Mouse (Mus musculus) adrenal gland (tissue): ENCODE data around the gene Tmem86a.

Experiments
- intact Hi-C: fragments of 180-260 bp; cut with DNase I; formaldehyde crosslinking; loops from one replicate; pipeline ENCODE4 v1.15.1; 2025
- microRNA-seq, 2 experiments: library from miRNA; unstranded; fragments of <30 nt; microRNA quantifications; one replicate each; pipeline ENCODE4; 2019

Tmem86a gene

DNA sequence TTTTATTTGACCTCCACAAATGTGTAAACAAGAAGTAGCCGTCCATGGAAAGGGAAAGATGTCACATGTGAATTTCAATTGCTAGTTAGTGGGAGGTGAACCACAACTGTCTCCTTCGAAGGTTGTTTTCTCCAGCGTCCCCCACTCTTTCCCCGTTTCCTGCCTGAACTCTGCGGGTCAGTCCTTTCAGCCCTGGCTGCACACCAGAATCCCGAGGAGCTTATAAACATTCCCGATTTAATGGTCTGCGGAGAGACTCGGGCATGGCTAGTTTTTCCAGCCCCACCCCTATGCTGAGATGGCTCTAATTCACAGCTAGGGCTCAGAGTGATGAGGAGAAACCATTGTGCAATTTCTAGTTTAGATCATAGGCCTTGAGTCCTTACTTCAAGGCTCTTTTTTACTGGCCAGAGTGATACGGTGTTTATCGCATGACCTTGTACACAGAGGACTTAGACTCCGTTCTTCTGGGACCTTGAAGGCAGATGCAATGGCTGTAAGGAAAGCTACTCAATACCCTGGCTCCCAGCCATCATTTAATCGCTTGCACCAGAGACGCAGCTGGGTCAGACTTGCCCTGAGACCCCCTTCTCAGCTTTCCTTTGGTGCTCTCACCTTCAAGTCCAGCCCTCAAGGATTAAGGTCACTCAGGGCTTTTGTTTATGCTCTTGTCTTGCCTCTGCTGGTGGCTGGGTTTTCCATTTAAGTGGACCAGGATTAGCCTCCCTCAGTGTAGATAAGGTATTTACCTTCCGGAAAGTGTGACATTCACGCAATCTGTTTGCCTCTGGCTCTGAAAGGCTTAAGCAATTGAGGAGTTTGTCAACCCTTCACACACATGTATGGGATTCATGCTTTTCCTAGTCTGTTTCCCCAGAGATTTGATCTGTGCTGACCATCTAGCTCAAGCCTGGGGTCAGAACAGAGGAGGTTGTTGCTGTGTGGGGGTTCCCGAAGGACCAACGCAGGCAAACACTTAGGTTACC lies 23.4 kb downstream of the Tmem86a start:
- intact Hi-C loops: no loop called here

DNA sequence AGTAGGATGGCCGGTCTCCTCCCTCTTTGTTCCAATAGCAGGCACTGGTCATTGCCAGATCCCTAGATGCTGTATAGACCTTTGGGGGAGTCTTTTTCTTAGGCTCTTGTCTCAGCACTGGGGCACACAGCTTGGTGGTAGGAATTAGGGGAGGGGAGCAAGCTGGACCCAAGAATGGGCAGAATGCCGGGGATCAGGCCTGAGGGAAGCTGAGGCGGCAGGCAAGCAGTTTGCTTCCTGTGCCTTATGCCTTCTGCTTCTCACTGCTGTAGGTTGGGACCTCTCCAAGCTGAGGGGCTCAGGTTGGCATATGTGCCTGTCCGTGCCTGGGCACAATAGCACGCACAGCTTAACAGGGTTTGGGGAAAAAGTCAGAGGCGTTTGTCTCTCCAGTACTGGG lies 25.8 kb downstream of the Tmem86a start:
- intact Hi-C loops: no loop called here

DNA sequence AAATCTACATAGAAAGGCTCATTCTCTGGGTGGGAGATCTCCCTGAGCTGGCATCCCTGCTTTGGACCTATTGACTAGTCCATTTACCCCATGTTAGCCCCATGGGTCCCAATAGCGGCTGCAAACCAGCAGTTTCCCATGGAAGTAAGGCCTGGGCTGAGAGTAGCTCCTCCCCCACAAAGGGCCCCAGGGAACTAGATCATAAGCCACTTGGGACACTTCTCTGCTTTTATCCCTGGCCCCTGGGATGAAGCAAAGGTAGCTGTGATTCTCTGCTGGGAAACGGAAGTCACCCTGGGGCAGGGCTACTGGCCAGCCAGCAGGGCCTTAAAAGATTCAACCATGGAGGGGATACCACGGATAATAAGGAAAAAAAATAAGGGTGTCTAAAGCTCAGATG lies 26.3 kb downstream of the Tmem86a start:
- intact Hi-C loops: no loop called here

DNA sequence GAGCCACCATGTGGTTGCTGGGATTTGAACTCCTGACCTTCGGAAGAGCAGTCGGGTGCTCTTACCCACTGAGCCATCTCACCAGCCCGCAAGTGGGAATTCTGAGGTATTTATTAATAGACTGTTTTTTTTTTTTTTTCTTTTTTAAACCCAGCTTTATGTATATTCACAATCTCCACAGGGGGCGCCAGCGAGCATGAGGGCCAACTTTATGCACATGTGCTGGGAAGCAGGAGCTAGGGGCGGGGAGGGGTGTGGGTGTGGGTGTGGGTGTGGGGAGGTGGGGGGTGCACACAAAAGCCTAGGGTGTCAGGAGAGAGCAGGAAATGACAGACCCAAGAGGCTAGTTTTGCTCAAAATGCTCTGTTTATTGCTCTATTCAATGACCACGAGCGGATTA lies 27.1 kb downstream of the Tmem86a start:
- intact Hi-C loops: no loop called here

DNA sequence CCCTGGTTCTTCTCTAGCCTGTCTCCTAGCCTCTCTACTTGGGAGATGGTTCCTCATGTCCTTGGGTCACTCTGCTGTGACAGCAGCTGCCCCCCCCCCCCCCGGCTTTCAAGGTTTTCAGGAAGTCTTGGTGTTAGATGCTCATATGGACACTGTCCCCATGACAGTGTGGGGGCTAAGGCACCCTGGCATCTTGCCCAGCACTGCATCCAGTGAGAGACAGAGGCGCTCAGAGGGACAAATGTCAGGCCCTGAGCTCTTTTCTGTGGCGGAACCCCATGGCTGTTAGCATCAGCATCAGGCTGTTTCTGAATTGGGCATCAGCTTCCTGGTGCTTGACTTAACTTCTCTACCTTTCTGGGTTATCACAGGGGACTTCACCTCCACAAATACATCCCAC lies 30.5 kb downstream of the Tmem86a start:
- intact Hi-C loops: loop anchor here (1.0 to 2.0 kb wide), 2 partner anchors 58 to 66 kb away; no protein-coding TSS in a partner anchor

DNA sequence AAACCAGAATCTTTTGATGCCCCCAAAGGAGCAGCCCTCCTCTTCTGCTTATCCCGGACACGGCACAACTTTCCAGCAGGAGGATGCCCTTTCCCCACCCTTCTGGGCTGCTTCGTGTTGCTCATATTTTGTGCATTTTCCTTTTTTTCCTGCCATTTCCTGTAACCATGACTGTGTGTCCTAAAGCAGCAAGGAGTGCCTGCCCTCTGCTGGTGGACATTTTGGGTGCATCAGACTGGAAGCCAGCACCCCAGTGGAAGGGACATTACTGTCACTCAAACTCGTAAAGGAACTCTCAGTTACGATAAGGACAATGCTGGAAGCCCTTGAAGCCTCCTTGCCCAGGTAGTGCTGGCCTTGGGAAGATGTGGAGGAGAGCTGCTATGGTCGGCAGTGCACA lies 30.9 kb downstream of the Tmem86a start:
- intact Hi-C loops: loop anchor here (1.0 to 2.0 kb wide), 2 partner anchors 58 to 66 kb away; no protein-coding TSS in a partner anchor

DNA sequence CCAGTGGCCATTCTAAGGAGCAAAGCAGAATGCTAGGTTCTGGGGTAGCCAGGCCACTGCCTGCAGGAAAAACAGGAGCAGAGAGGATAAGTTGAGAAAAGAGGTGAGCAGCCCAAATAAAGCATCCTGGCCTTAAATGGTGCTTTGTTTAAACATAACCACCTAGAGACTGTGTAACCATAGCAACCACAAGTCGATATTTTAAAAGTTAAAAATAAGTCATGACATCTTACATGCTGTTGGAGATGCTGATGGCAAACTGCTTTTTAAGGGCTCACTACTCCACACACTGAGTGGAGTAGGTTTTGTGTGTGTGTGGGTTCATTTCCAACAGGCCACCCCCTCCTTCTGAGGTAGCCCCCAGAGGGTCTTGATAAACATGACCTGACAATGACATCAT lies 34.7 kb downstream of the Tmem86a start:
- intact Hi-C loops: loop anchor here (5.0 kb wide), 1 partner anchor 118 kb away; no protein-coding TSS in a partner anchor

DNA sequence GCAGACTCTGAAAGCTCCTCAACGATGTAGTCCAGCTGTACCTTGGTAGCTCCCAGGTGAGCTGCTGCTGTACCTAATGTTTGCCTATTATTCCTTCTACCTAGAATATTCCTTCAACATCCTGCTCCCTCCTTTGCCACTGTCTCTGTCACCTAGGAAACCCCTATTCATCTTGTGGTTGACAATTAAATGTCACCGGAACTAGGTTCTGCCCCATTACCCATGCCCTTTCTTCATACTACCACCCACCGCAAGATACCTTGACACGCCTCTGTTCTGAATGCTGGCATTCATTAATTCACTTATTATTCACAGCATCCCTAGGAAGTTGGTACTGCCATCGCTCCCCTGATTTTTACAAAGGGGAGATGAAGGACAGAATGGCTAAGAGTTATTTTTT lies 43.5 kb downstream of the Tmem86a start:
- intact Hi-C loops: no loop called here

DNA sequence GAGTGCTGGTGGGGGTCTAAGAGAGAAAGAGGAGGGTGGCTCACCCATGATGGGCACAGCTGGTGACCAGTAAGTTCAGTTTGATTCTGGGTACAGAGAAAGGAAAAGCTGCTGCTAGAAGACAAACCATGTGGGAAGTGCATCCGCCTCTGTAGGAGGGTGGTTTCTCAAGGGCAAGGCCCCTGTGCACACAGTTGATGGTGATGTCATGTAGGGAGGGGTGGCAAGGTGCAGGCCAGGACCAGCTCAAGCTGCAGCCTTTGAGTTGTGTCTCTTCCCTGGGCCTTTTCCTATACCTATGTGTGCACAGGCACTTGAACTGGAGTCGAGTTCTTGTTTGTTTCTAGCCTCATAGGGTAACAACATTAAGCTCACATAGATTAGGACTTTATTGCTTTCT lies 44.6 kb downstream of the Tmem86a start:
- intact Hi-C loops: loop anchor here (5.0 kb wide), 2 partner anchors 37 to 52 kb away; partner anchors contain the start of gene Ptpn5

DNA sequence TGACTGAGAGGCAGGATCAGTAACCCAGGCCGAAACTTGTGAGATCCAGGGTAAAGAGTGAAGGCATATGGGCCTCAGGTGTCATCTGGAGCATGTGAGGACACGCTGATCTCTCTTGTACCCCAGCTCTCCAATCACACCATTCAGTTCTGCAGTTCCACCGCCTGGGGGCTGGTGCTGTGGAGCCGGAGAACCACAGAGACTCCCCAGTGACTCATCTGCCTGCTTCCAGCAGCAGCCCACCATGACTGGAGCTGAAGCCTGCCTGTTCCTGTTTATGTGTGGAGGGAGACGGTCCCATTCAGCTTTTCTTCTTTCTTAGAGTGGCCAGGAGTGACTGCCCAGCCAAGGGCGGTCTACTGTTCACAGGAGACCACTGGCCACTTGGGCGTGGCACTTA lies 47.6 kb downstream of the Tmem86a start:
- intact Hi-C loops: loop anchor here (5.0 kb wide), 2 partner anchors 34 to 49 kb away; partner anchors contain the start of gene Ptpn5

DNA sequence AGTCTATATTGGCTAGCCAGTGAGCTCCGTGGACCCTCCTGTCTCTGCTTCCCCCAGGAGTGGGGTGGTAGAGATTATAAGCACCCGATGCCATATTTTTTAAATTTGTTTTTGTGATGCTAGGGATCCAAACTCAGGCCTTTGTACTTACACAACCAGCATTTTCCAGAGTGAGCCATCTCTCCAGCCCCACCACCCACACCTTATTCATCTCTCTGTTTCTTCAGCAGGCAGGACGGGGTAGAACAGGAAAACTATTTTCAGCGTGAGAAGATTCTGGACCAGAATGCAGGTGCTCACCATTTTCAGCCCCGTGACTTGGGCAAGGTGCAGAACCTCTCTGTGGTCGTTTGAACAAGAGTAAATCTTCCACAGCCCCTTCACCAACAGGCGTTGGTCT lies 48.9 kb downstream of the Tmem86a start:
- intact Hi-C loops: loop anchor here (5.0 kb wide), 2 partner anchors 33 to 48 kb away; partner anchors contain the start of gene Ptpn5

DNA sequence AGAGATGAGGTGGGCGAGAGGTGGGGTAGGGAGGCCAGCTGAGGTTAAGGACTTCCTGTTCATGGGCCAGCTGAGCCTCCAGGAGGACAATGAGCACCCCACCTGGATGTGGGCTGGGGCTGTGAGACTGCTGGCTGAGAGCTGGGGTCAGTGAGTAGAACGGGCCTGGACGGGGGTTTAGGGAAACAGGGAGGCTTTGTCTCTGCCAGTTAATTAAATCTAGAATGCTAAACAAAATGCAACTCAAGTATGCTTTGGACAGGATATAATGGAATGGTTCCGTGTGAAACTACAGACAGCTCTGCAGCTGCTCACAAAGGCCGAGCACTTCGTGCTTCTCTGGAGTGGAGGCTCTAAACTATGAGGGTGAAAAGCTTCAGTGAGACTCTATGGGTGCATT lies 50.2 kb downstream of the Tmem86a start:
- intact Hi-C loops: no loop called here

DNA sequence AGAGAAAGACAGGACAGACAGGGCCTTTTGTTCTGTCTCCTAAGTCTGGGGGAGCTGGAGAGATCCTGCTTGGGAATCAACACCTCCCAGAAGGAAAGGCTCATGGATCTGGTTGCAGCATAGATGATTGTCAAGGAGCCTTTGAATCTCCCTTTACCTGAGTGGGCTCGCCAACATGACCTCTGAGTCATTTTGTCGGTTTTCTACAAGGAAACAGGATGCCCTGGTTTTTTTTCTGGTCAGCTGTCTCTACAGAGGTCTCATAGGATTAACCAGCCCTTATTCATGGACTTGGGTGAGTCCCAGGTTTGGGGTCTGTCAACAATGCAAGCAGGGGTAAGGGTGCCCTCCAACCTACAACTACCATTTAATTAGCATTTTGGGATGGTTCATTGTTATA lies 52.6 kb downstream of the Tmem86a start:
- intact Hi-C loops: no loop called here

DNA sequence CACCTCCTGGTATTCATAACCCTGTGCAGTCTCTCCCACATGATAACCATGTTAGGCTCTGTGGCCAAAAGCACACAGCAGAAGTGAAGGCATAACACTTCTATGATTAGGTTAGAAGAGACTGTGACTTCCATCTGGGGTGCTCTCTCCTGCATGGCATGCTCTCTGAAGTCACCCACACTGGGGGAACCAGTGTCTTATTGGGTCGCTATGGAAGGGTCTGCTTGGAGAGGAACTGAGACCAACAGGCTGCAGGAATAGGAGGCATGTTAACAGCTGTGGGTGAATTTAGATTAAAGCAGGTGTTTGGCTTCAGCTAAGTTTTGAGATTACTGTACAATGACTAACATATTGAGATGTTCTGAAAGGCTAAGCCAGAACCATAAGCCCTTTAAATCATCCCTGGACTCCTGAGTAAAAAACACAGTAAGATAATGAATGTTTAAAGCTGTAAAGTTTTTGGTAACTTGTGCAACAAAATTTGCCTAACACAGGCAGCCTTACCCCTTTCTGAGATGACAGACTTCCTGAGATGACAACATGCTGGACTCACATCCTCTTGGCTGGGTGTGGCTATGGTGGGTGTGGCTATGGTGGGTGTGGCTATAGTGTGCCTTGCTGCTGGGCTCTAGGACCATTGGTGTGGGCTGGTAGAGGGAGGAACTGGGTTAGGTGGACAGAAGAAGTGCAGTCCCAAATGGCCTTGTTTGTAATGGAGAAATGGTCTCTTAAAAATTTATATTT lies 53.4 kb downstream of the Tmem86a start:
- intact Hi-C loops: loop anchor here (1.0 kb wide), 1 partner anchor 12 kb away; no protein-coding TSS in a partner anchor

Small RNAs within 50 kb of the gene (microRNA-seq; reads per million reads assigned to microRNA genes)
- gene Mir7056: 0 reads per million in 2 experiments
